Mouse (Mus musculus): ENCODE measurements around the gene Sox4.

- TF ChIP-seq CTCF (IDR thresholded peaks at IDR 0.05) (no peak), POLR2A (IDR thresholded peaks at IDR 0.05; ENCODE audit: insufficient read depth, low read depth, low read length) (no peak), EP300 (IDR thresholded peaks at IDR 0.05; ENCODE audit: insufficient read depth, low read depth, low read length) (no peak)
Measured at GRCm38 (mm10) chr13:28930364-28930763, 23.1 kb downstream of the Sox4 start.
